Mouse (Mus musculus) NIH3T3 (cell line): ENCODE measurements at regions not wholly inside any gene's neighbourhood (a gene's known extent, or its start where the extent isn't known, plus 50 kb on each side); places are given as distances from the start of the nearest gene placed in this dataset.
"Not testable (repeated sequence)": the region's sequence is repeated elsewhere in the genome, so short reads cannot be mapped to it uniquely, and the experiment has no call there.

ENCODE experiments used
- DNase-seq: peaks from one replicate; pipeline ENCODE4 v3.0.0-alpha.2; 2012; ENCODE audit warnings: low read depth

DNA sequence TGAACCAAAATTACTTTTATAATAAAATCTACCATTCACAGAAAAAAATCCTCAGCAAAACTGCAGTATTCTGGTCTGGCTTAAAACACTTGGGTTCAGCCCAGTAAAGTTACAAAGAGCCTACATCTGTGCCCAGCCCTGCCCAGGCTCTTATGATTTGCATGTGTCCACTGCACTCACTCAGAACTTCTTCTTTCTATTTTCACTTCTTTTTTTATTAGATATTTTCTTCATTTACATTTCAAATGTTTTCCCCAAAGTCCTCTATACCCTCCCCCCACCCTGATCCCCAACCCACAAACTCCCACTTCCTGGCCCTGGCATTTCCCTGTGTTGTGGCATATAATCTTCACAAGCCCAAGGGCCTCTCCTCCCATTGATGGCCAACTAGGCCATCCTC, 1442.4 kb upstream of the Tacstd2 start:
- DNase-seq, result no peak

DNA sequence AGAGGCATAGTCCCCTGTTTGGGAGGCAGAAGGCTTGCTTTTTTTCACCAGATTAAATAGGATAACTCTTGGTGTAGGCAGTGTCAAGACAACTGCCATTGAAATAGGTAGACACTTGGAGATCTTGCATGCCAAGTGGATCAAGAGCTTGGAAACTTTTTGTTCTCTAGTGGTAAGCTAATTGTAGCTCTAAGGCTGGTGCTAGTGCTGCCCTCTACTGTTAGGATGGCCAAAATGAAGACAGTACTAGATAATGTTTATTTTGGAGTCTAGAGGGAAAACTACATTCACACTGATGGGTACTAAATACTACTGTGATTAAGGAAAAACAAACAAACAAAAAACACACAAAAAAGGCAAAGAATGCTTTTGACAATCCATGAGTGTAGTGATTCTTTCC, 1428.4 kb upstream of the Tacstd2 start:
- DNase-seq, result peak; percentile 5

DNA sequence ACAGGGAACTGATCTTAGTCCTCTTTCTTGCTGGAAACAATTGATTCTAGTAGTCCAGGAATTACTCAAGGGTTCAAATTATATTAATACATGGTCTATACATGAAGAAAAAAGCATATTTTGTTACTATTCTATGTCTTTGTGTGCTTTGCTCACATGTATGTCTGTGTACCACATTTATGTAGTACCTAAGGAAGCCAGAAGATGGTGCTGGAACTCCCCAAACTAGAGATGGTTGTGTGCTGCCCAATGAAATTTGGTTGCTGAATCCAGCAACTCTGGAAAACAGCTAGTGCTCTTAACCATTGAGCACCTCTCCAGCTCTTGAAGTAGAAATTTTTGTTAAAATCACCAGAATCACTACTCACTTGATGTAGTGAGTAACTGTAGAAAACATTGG, 1402.5 kb upstream of the Tacstd2 start:
- DNase-seq, result not testable (repeated sequence)

DNA sequence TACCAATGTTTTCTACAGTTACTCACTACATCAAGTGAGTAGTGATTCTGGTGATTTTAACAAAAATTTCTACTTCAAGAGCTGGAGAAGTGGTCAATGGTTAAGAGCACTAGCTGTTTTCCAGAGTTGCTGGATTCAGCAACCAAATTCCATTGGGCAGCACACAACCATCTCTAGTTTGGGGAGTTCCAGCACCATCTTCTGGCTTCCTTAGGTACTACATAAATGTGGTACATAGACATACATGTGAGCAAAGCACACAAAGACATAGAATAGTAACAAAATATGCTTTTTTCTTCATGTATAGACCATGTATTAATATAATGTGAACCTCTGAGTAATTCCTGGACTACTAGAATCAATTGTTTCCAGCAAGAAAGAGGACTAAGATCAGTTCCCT, 1396.3 kb upstream of the Tacstd2 start:
- DNase-seq, result not testable (repeated sequence)

DNA sequence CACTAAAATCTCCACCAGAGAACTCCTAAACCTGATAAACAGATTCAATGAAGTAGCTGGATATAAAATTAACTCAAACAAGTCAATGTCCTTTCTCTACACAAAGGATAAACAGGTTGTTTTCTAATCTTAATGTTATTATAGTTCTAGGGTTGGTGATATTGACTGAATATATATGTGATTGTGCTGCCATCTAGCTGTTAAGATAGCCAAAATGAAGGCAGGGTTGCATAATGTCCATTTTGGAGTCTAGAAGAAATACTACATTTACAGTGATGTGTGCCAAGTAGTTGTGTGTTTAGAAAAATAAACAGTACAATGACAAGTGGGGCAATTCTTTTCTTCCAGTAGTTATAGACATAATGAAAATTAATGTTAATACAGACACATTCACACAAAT, 1379.9 kb upstream of the Tacstd2 start:
- DNase-seq, result no peak

DNA sequence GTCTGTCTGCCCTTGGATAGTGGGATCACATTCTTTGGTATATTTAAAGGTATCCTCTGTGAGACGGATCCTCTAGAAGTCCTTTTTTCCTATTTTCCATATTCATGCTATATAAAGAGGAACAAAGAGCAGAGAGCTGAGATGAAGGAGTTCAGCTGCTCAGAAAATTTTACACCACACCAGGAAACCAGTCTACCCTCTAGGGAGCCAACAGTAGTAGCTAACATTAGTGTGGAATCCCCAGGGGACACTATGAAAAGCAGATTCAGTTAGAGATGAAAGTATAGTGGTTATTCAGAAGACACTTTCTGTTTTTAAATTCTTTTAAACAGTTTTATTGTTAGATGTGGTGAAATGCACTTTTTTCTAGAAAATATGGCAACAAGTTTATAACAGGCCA, 1348.5 kb upstream of the Tacstd2 start:
- no peak for DNase-seq

DNA sequence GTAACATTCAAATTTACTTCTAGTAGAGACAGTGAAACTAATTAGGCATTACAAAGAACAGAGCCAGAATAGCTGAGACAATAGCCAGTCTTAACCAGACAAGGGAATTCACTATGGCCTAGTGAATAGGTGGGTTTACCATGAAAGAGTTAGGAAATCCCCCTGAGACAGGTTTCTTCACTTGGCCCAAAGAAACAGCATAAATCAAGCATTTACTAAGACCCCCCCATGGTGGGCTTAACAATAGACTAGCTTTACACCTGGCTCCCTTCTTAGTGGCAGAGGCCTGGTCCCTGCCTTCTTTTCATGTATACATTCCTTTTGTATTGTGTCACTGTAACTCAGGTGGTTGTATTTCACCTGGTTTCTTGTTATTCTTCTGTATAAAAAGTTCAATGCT, 1317.2 kb upstream of the Tacstd2 start:
- not testable (repeated sequence) for DNase-seq

DNA sequence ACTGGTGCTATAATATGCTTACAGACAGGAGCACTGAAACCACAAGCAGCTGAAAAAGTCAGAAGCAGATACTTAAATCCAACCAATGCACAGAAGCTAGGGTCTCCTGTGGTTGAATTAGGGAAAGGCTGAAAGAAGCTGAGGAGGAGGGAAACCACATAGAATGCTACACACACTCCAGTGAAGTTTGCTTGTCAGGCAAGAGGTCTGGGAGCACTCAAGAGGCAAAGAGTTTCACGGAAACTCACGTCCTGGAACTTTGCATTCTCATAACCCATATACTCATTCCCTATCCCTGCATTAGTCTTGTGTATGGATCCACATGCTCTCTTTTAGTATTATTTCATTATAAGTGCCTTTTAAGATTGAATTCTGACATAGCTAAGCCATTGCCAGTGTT, 1316.7 kb upstream of the Tacstd2 start:
- no peak for DNase-seq

DNA sequence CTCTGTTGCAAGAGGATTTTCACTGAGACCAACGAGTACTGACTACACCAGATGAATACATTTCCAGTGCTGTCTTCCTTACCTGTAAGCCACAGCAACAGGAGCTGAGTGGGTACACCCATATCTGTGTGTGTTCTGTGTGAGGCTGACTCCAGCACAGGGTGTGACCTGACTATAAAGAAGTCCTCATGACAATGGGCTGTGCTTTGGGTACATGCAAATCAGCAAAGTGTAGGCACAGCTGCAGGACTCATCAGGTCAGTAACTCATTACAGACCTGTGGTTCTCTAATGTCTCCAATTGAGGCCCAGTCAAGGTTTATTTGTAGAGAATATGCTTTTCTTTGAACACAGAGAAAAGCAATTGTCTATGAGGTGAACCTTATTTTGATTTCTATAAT, 1299.6 kb upstream of the Tacstd2 start:
- no peak for DNase-seq

DNA sequence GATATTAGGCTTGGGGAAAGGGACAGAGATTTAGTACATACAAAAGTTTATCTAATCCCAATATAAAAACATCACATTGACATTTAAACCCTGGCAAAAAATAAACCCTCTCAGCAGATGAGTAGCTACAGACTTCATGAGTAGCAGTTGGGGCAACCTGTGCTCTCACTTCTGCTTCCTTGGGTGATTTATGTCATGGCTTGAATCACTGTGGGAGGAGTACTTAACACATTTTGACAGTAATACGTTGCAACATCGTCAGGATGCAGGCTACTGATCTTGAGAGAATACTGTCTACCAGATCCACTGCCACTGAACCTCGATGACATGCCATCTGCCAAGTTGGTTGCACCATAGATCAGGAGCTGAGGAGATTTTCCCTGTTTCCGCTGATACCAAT, 1299.0 kb upstream of the Tacstd2 start:
- no peak for DNase-seq

DNA sequence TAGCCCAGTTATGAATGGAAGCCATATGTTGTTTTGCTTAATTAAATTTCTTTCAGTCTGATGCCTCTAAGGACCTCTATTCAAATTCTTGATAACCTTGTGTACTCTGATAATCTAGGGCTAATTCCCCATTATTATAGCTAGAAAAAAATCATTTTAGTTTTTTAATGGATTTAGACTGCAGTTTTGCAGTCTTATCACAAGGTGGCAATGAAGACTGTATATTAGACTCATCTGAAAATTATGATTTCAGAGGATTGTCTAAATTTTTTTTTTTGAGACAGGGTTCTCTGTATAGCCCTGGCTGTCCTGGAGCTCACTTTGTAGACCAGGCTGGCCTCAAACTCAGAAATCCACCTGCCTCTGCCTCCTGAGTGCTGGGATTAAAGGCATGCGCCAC, 1292.9 kb upstream of the Tacstd2 start:
- not testable (repeated sequence) for DNase-seq

DNA sequence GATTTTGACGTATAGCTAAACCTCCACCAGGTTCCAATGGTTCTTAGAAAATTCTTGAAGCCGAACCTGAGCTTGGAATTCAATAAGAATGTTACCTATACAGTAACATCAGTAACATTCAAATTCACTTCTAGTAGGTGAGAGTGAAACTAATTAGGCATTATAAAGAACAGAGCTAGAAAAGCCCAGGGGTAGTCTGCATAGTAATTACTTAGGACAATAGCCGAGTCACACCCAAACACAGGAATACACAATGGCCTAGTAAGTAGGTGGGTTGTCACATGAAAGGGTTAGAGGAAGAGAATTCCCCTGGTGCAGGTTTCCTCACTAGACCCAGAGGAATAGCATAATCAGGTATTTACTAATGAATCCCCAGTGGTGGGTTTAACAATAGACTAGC, 1277.8 kb upstream of the Tacstd2 start:
- DNase-seq, result no peak

DNA sequence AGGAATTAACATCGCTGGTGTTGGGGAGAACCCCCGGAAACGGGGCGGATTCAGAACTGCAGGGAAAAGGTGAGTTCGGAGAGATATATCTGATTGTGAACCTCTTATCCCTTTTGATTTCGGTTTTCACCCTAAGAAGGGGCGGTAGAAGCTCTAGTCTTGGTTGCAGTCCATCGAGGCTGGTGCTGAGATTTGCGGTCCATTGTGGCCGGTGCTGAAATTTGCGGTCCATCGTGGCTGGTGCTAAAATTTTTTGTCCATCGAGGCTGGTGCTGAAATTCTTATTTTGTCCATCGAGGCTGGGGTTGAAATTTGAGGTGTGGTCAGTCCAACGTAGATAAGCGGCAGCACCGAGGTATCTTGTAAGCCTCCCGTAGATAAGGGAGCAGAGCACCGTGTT, 1263.6 kb upstream of the Tacstd2 start:
- DNase-seq, result not testable (repeated sequence)

DNA sequence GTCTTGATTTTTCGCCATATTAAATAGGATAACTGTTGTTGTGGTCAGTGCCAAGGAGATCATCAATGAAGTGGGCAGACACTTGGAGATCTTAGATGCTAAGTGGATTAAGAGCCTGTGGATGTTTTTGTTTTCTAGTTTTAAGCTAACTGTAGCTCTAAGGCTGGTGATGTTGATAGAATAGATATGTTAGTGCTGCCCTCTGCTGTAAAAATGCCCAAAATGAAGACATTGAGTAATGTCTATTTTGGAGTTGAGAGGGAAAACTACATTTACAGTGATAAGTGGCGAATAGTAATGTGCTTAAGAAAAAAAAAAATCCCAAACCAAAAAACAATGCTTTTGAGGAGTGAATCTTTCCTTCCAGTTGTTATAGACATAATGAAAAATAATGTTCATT, 1235.9 kb upstream of the Tacstd2 start:
- no peak for DNase-seq

DNA sequence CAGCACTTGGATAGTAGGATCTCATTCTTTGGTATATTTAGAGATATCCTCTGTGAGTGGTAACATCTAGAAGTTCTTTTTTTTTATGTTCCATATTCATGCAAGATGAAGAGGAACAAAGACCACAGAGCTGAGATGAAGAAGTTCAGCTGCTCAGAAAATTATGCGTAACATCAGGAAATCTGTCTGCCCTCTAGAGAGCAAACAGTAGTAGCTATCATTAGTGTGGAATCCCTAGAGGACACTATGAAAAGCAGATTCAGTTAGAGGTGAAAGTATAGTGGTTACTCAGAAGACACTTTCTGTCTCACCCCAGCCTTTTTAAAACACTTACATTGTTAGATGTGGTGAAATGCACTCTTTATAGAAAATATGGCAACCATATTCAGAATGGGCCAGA, 1214.9 kb upstream of the Tacstd2 start:
- DNase-seq, result no peak

DNA sequence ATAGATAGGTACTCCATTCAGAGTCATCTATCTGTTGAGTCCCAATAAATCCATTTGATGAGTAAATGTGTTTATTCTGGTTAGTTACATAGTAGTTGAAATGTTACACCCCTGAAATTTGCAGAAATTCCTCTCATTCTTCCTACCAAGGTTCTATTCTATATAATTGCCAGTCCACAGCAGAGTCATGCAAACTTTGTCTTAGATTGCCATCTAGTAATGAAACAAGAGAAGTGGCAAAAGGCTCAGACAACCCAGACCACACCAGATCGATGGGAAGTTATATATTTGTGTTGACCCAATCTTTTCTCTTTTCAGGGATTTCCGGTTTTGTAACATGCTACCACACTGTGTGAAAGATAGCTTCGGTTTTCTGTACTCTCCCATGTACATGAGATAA, 1214.1 kb upstream of the Tacstd2 start:
- DNase-seq, result no peak

DNA sequence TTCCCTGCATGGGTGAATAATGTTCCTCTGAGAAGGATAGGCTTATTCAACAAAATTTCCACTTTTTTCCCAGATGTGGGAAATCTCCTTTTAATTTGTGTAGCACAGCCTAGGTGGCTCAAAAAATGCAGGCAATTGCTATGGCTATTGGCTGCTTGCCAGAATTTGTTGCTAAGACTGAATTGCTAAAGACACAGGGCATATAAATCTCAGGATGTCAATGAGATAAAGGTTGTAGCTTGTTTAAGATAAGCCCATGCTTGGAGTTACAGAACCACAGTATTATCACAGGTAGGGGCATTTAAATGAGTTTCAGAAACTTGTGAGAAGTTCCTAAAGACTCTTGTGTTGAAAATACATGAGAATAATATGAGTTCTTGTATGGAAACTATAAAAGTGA, 1203.0 kb upstream of the Tacstd2 start:
- DNase-seq, result no peak

DNA sequence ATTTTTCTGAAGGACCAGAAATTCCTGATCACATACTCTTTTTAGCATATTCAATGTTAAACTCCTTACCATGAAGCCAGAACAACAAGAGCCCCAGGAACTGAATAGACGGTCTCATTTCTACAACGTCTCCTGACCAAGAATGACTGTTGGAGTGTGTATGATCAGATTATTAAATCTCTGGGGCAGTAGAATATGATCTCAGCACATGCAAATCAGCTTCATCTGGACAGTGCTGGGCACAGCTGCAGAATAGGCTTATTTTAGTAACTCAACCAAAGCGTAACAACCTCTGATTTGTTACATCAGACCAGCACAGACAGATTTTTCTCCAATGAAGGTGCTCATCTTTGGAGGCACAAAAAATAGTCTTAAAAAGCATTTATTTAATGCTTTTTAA, 1201.1 kb upstream of the Tacstd2 start:
- DNase-seq, result no peak

DNA sequence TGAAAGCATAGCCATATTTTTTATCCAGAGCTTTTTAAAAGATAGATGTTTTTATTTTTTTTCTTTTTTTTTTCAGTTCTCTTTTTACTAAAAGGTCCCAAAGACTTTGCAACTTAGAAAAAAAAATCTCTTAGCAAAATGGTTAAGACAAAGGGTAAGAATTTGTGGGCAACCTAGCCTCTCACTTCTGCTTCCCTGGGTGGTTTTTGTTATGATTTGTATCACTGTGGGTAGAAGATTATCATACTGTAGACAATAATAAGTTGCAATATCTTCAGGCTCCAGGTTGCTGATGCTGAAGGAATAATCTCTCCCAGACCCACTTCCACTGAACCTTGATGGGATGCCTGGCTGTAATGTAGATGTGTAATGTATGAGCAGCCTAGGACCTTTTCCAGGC, 1200.5 kb upstream of the Tacstd2 start:
- no peak for DNase-seq

DNA sequence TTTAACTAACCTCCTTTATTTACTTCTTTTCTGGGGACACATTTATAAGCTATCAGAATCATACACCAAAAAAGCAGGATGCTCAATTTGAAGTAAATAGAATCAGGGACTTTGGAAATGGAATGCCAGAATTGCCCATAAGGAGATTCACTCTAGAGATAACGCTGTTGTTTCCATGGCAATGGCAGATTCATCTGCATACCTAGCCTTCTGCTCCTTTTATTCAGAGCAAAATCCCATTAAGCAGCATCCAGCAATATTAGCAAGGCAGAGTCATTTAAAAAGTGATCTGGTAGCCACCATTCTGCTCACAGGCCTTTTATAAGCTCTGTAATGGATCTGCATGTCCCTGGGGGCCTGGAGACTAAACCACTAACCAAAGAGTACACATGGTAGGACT, 1175.5 kb upstream of the Tacstd2 start:
- not testable (repeated sequence) for DNase-seq

DNA sequence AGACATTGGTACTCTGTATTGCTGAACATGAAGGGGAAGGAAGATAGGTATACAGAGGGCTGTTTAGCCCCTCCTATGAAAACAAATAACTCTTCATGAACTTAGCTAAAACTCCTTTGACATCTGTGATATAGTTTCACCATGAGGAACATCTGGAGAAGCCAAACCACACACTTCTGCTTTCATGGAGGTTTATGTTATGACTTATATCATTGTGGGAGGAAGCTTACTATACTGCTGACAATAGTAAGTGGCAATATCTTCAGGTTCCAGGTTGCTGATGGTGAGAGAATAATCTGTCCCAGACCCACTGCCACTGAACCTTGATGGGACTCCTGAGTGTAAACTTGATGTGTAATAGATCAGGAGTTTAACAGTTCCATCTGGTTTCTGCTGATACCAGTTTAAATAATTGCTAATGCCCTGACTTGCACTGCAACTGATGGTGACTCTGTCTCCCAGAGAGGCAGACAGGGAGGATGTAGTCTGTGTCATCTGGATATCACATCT, 1168.8 kb upstream of the Tacstd2 start:
- DNase-seq, result not testable (repeated sequence)

DNA sequence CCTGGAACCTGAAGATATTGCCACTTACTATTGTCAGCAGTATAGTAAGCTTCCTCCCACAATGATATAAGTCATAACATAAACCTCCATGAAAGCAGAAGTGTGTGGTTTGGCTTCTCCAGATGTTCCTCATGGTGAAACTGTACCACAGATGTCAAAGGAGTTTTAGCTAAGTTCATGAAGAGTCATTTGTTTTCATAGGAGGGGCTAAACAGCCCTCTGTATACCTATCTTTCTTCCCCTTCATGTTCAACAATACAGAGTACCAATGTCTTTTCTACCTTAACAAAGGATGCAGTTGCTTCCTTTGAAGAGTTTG, 1145.2 kb upstream of the Tacstd2 start:
- not testable (repeated sequence) for DNase-seq

DNA sequence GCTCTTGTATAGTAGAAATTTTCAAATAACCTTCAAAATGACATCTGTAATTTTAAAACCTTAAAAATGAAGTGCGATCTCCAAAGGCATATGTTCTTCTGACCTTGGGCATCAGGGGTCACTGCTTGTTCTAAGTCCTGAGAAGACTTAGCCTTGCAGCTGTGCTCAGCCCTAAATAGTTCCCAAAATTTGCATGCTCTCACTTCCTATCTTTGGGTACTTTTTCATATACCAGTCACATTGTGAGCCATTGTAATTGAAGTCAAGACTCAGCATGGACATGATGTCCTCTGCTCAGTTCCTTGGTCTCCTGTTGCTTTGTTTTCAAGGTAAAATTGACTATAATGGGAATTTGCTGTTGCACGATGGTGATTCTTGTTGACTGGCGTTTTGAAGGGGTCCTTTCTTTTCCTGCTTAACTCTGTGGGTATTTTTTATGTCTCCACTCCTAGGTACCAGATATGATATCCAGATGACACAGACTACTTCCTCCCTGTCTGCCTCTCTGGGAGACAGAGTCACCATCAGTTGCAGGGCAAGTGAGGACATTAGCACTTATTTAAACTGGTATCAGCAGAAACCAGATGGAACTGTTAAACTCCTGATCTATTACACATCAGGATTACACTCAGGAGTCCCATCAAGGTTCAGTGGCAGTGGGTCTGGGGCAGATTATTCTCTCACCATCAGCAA, 1144.6 kb upstream of the Tacstd2 start:
- DNase-seq, result no peak

DNA sequence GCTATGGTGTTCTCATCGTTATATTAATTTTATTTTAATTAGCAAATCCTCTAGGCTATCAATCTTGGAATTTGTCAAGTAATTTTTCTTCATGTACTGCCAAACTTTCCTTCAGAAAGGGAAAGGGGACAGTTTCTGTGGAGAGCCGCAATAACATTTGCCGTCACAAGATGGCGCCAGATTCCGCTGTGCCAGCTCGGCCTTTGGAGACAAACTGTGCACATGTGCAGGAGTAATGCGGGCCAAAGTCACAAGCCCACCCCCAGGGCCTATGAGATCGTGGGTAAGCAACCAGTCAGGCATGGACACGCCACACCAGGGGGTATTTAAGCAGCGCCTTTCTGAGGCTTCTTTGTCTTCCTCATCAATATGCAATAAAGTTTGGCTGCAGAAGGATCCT, 1132.8 kb upstream of the Tacstd2 start:
- DNase-seq, result peak; percentile 43

DNA sequence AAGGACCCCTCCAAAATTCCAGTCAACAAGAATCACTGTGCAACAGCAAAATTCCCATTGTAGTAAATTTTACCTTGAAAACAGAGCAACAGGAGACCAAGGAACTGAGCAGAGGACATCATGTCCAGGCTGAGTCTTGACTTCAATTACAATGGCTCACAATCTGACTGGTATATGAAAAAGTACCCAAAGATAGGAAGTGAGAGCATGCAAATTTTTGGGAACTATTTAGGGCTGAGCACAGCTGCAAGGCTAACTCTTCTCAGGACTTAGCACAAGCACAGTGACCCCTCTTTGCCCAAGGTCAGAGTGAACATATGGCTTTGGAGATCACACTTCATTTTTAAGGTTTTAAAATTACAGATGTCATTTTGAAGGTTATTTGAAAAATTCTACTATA, 1096.7 kb upstream of the Tacstd2 start:
- not testable (repeated sequence) for DNase-seq
